Mouse (Mus musculus): Measurements from ENCODE around the gene Auts2. TPM values are rescaled to one million over a fixed set of nuclear protein-coding genes. Genes with fewer than 3 reads are reported as not detected.

Gene Auts2
- polyA plus RNA-seq, 1 experiment from 2014 or later = 75.0 TPM

DNA sequence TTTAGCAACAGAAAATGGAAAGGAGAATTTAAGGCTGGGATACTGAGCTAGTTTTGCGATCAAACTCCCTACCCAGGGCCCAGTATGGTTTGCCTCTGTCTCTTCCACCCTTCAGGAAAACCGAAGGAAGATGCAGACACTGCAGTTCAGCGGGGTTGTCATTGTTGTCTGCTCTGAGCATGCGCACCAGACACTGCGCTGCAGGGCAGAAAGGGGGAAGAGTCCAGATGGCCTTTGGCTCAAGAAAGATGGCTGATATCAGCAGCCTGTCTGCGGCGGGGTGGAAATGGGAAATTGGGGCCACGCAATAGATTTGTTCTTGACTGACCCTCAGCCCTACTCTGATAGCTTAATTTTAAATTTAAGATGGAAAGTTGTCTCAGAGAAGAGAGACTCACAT is 1147.4 kb downstream of the Auts2 start:
- no peak overlapping the region for H3K4me3 ChIP-seq (replicated peaks; ENCODE audit: low read depth, low read length)
- no peaks in the 10 kb centered on the region for H3K4me1 ChIP-seq (ENCODE audit: control insufficient read depth, insufficient read depth, low read length)
- H3K36me3 ChIP-seq (ENCODE audit: control insufficient read depth, insufficient read depth, low read length) = no peaks in the 10 kb centered on the region
- 91% methylated on average over 8 of the region's 8 CpGs for WGBS
- H3K27me3 ChIP-seq (ENCODE audit: control insufficient read depth, insufficient read depth, low read length) = no peaks in the 10 kb centered on the region
- H3K9me3 ChIP-seq (ENCODE audit: control insufficient read depth, low read length) = no peaks in the 10 kb centered on the region
- H3K27ac ChIP-seq (replicated peaks; ENCODE audit: low read depth, low read length) = no peak overlapping the region
- DNase-seq (no peak), ATAC-seq (ENCODE audit: low FRiP score, low TSS enrichment) (no peak)
- no peak overlapping the region for H3K9ac ChIP-seq (replicated peaks; ENCODE audit: low read length)
- no peak overlapping the region for H3K4me2 ChIP-seq (ENCODE audit: low read length)
